Mouse (Mus musculus) adrenal gland, postnatal 36 days (tissue): ENCODE data around the gene Pth. TPM values are rescaled to one million over a fixed set of nuclear protein-coding genes. Genes with fewer than 3 reads are reported as not detected.

Experiments used
- total RNA-seq, 2 experiments: library from RNA; stranded (reverse); gene quantifications; 2 replicates each; pipeline ENCODE4 v1.2.3; 2021

Gene Pth
- total RNA-seq, 2 experiments from 2014 or later: not detected

Other genes starting within 250 kb of the Pth start
- gene Arntl, start 181.1 kb downstream of the Pth start, total RNA-seq: 10 to 100 TPM in 1 of 2 experiments, 1 to 10 TPM in 1; 8.9 to 32.5 TPM
- 10 to 100 TPM; 16.6 to 17.8 TPM for gene Btbd10, start 19.2 kb downstream of the Pth start, total RNA-seq
- 10 to 100 TPM; 50.5 to 55.9 TPM for gene Far1, start 125.3 kb upstream of the Pth start, total RNA-seq